Mouse (Mus musculus) heart, adult 2 months (tissue): Measurements from ENCODE around the gene Gm36028. TPM values are rescaled to one million over a fixed set of nuclear protein-coding genes. Genes with fewer than 3 reads are reported as not detected.

Experiments
- DNase-seq, 2 experiments: peaks; one replicate each; pipeline ENCODE4 v3.0.0; 2021
- H3K27ac ChIP-seq: fragments of 200-600 bp; 2 replicates; pipeline ENCODE4 v1.8.1; 2022
- H3K27me3 ChIP-seq: fragments of 200-500 bp; 2 replicates; pipeline ENCODE4 v1.6.1; 2012; ENCODE audit warnings: mild to moderate bottlenecking, low read length, inconsistent platforms, mixed read lengths; ENCODE audit not compliant: control insufficient read depth, insufficient read depth
- H3K36me3 ChIP-seq: fragments of 200-500 bp; 2 replicates; pipeline ENCODE4 v1.6.1; 2012; ENCODE audit warnings: low read length, inconsistent platforms; ENCODE audit not compliant: control insufficient read depth, insufficient read depth
- H3K4me1 ChIP-seq: fragments of 200-500 bp; 2 replicates; pipeline ENCODE4 v1.6.1; 2011; ENCODE audit warnings: low read length; ENCODE audit not compliant: control insufficient read depth, insufficient read depth
- H3K4me3 ChIP-seq: fragments of 200-600 bp; 2 replicates; pipeline ENCODE4 v1.8.1; 2022
- H3K79me2 ChIP-seq: fragments of 200-500 bp; replicated peaks from 2 replicates; pipeline ENCODE4 v1.6.1; 2012; ENCODE audit warnings: mild to moderate bottlenecking, inconsistent platforms, low read length, moderate library complexity, mixed read lengths; ENCODE audit not compliant: control insufficient read depth, insufficient read depth
- H3K9ac ChIP-seq: fragments of 200-500 bp; 2 replicates; pipeline ENCODE4 v1.6.1; 2012; ENCODE audit warnings: low read depth, mild to moderate bottlenecking, control low read depth, inconsistent platforms, low read length, mixed read lengths
- CTCF ChIP-seq: fragments of 200-600 bp; IDR thresholded peaks from 2 replicates; pipeline ENCODE4 v1.8.1; 2022; ENCODE audit warnings: antibody characterized with exemption, mild to moderate bottlenecking, moderate library complexity
- EP300 ChIP-seq: fragments of 200-500 bp; IDR thresholded peaks from 2 replicates; pipeline ENCODE4 v1.6.1; 2011; ENCODE audit warnings: low read depth, low read length, control low read depth; ENCODE audit not compliant: insufficient read depth
- POLR2A ChIP-seq: fragments of 200-500 bp; IDR thresholded peaks from 2 replicates; pipeline ENCODE4 v1.6.1; 2011; ENCODE audit warnings: mild to moderate bottlenecking, low read depth, low read length, control low read depth; ENCODE audit not compliant: insufficient read depth
- WGBS: fragments of 180-500 bp; shearing (Covaris S2); methylation state at CpG from one replicate; pipeline ENCODE4 v1.1.7; 2018; 5-methylcytosine and 5-hydroxymethylcytosine counted together
- intact Hi-C: fragments of 180-260 bp; cut with DNase I; formaldehyde crosslinking; loops from one replicate; pipeline ENCODE4 v1.15.1; 2025
- polyA plus RNA-seq: library from polyadenylated mRNA; depleted of rRNA; stranded (reverse); fragments of >200 nt; gene quantifications from 2 replicates; pipeline ENCODE4 v1.2.3, GENCODE M21; 2012
- total RNA-seq, 2 experiments: library from RNA; stranded (reverse); gene quantifications; 2 replicates each; pipeline ENCODE4 v1.2.3; 2021

Gene Gm36028
- total and polyA plus RNA-seq, 3 experiments = 0.10 to 1.0 (median 1.0) TPM

DNA sequence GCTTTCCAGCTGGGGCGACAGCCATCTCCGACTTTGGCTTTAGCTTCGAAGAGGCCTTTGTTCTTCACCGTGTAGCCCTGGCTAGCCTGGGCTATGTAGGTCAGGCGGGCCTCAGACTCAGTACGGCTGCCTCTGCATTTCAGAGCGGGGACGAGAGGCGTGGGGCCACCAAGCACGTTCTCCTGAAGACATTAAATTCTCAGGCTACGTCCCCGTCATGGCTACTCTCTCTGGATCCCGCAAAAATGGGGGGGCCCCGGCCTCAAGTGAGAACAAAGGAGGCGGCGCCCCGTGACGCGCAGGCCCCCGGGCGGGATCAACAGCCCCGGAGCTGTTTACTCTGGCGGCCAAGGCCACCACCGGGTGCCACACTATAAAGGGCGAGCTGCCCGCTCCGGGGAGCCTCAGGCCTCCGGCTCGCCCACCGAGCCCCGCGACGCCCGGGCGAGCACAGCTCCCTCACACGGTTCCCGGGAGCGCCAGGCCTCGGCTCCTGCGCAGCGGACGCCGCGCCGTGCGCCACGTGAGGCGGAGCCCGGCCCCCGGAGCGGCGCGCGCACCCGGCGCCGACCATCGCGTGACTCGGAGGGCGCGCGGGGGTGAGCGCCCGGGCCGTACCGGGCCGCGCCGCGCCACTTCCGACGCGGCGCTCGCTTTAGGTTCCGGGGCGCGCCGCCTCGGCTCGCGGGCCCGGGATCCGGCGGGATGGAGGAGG lies 7.0 kb upstream of the Gm36028 start, which contains the start of gene Lrrc58:
Gene Lrrc58, plus strand, starts transcription at position 599 of the 715 bp plus-strand sequence.
- Histone ChIP-seq H3K27me3 (no peaks in the 10 kb centered on the region), H3K79me2 (peaks cover 6% of the 10 kb centered on the region), H3K4me3 (peak within 1 kb of the TSS; percentile 93), H3K9ac (peak within 1 kb of the TSS; percentile 99), H3K4me1 (peaks cover 18% of the 10 kb centered on the region), H3K36me3 (peaks cover 24% of the 10 kb centered on the region), H3K27ac (peak within 1 kb of the TSS; percentile 98)
- under 1% methylated on average over 86 of the region's 86 CpGs for WGBS
- intact Hi-C loops = loop anchor here (2.0 to 5.0 kb wide), 5 partner anchors 15 to 221 kb away; partner anchors contain the start of gene Gsk3b
- TF ChIP-seq EP300 (no peak), POLR2A (0 out of 2 replicates have a peak, but pooled peaks have one; percentile 19), CTCF (peak; percentile 13; the same call in 1 of the 2 replicates)
- DNase-seq = peak; percentile 93 to 94

DNA sequence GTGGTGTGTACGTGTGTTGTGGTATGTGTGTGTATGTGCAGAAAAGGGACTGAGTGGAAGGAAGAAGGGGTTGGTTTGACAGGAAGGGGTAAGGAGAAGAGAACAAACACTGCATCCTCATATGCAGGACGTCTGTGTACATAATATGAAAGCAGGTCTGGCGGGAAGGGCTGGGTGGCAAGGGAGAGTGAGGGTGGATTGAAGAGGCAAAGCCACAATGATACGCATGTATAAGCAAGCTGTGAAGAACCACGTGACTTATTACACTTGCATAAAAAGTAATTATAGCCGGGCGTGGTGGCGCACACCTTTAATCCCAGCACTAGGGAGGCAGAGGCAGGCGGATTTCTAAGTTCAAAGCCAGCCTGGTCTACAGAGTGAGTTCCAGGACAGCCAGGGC lies 4.9 kb upstream of the Gm36028 start:
- peaks cover 9% of the 10 kb centered on the region for H3K4me1 ChIP-seq
- H3K9ac ChIP-seq = no peak overlapping the region
- no peak overlapping the region for H3K4me3 ChIP-seq
- intact Hi-C loops = loop anchor here (2.0 to 5.0 kb wide), 4 partner anchors 13 to 184 kb away; no protein-coding TSS in a partner anchor
- no peaks in the 10 kb centered on the region for H3K27me3 ChIP-seq
- WGBS = 88% methylated on average over 9 of the region's 9 CpGs
- no peak overlapping the region for H3K27ac ChIP-seq
- H3K79me2 ChIP-seq = peaks cover 4% of the 10 kb centered on the region
- DNase-seq = no peak
- H3K36me3 ChIP-seq = peaks cover 12% of the 10 kb centered on the region
- TF ChIP-seq POLR2A (no peak), CTCF (no peak), EP300 (no peak)

DNA sequence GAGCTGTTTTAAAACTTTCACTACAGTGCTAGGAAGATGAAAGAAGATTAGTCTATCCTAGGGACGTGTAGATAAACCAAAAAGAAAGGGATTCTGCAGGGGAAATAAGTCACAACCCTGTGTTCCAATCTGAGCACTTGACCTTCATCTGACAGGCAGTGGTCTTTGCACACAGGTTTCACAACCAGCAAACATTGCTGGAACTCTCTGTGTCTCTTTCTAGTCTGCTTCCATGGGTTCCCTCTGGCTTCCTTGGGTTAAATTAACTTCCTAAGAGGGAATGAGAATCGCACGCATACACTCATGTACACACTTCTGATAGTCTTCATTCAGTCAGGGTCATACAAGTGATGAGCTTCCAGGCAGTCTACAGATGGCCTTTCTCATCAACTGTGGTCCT lies 2.9 kb upstream of the Gm36028 start:
- no peak for DNase-seq
- Histone ChIP-seq H3K27me3 (no peaks in the 10 kb centered on the region), H3K36me3 (no peaks in the 10 kb centered on the region), H3K4me1 (no peaks in the 10 kb centered on the region; the same call in 1 of the 2 replicates), H3K79me2 (no peaks in the 10 kb centered on the region; the same call in 1 of the 2 replicates), H3K4me3 (no peak overlapping the region), H3K9ac (no peak overlapping the region), H3K27ac (no peak overlapping the region)
- 86% methylated on average over 3 of the region's 3 CpGs for WGBS
- intact Hi-C loops = no loop called here
- TF ChIP-seq CTCF (no peak), POLR2A (no peak), EP300 (no peak)

DNA sequence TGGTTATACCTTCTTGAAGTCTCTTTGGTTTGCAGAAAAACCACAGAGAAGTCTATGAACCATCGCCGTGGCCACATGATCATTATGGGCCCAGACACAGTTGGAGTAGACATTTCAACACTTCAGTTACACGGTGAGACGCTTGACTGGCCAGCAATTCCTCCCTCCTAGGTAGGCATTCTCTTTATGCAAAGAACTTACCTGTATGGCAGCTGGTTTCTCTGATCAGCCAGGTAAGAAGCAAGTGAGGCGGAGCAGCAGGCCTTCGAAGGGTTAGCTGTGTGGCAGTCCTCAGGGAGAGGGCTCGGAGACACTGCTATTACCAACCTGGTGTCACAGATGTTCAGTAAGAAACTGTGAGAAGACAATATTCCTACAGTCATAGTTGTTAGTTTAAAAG lies 733 bp downstream of the Gm36028 start:
- Histone ChIP-seq H3K36me3 (no peaks in the 10 kb centered on the region), H3K27ac (no peak overlapping the region), H3K4me1 (no peaks in the 10 kb centered on the region), H3K27me3 (no peaks in the 10 kb centered on the region), H3K4me3 (no peak overlapping the region), H3K79me2 (no peaks in the 10 kb centered on the region), H3K9ac (no peak overlapping the region)
- no peak for DNase-seq
- TF ChIP-seq CTCF (no peak), EP300 (no peak), POLR2A (no peak)
- WGBS = 86% methylated on average over 7 of the region's 7 CpGs
- intact Hi-C loops = no loop called here

DNA sequence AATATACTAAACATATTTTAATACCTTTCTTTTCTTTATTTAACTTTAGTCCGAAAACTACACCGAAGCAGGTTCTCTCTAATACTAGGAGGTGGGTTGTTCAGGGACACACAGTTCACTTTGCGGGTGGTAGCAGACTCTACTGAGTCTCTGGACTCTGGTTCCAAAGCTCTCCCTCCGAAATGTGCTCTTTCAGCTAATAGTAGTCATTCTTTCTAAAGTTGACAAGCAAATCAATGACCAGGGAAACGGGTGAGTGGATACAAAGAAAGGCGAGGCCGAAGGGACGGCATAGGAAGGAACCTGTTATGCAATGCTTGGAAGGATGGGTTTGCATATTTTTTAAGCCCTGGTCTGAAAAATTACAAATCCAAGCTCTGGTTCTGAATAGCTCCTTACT lies 3.5 kb downstream of the Gm36028 start:
- intact Hi-C loops = no loop called here
- WGBS = 94% methylated on average over 8 of the region's 8 CpGs
- H3K4me3 ChIP-seq = no peak overlapping the region
- no peaks in the 10 kb centered on the region for H3K27me3 ChIP-seq
- H3K79me2 ChIP-seq = no peaks in the 10 kb centered on the region
- TF ChIP-seq CTCF = no peak
- TF ChIP-seq POLR2A = no peak
- no peak for TF ChIP-seq EP300
- no peaks in the 10 kb centered on the region for H3K36me3 ChIP-seq
- DNase-seq = no peak
- H3K4me1 ChIP-seq = peaks cover 8% of the 10 kb centered on the region
- H3K9ac ChIP-seq = no peak overlapping the region
- H3K27ac ChIP-seq = no peak overlapping the region

DNA sequence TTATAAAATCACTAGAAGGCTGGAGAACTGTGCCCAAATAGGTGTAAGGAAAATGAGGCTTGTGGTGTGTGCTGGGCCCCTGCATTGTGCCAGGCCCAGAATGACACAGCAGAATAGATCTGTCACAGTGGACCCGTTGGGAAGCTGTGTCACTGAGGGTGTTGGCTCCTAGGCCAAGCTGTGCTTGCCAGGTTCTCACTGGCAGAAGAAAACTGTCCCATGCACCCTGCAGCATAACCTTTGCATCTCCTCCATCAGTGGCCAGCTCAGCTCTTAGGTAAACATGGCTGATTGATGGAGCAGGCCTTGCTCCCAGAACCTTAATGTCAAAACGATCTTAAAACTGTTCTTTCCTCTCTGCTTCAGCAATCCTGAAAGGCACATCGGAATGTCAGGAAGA lies 4.6 kb downstream of the Gm36028 start:
- TF ChIP-seq POLR2A (no peak), EP300 (no peak), CTCF (no peak)
- Histone ChIP-seq H3K79me2 (no peaks in the 10 kb centered on the region), H3K27me3 (no peaks in the 10 kb centered on the region), H3K4me1 (peaks cover 11% of the 10 kb centered on the region), H3K36me3 (peaks cover 4% of the 10 kb centered on the region), H3K27ac (no peak overlapping the region), H3K9ac (no peak overlapping the region), H3K4me3 (no peak overlapping the region)
- no peak for DNase-seq
- 64% methylated on average over 3 of the region's 3 CpGs for WGBS
- intact Hi-C loops = no loop called here
